Mouse (Mus musculus): ENCODE results near the gene Rab4b. TPM values are rescaled to one million over a fixed set of nuclear protein-coding genes. Genes with fewer than 3 reads are reported as not detected.

Gene Rab4b
- polyA plus RNA-seq, 1 experiment from 2014 or later: 80.0 TPM

DNA sequence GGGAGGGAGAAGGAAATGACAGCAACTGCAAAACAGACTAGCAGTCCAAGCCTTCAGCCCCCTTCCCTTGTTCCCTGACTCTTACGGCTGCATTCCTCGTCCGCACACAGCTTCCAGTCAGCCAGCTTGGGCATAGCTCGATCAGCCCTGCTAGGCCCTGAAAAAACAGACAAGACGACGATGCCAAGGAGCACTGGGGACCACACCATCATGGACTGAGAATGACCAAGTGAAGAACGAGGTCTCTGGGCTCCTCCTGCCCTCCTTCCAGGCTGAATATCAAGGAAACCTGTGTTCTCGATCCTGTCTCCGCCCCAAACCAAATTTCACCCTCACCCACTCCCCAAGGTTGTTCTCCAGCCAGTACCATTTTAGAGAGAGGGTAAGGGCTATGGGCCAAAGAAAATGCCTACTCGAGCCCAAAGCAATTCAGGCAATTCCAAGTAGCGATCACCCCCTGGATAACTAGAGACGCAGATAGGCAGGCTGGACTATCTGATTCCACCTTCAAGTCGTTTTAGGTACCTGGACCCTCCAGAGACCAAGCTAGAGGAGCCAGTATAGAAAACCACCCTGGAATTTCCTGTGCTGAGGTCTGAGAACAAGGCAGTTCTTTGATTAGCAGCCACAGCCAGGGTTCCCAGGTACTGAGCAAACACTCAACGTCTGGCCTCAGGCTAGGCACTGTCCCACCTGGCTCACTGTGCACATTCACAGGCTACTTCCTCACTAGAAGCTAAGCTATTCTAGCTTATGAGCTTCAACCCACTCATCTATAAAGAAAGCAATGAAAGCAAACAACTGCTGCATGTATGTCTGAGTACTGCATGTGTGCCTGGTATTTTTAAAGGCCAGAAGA lies 2.4 kb upstream of the Rab4b start, which contains the start of the genes Gm21983 and Mia:
Gene Gm21983, minus strand, starts transcription at position 250 of the 859 bp plus-strand sequence.
Gene Mia, minus strand, starts transcription at position 321 of the 859 bp plus-strand sequence.
- H3K9ac ChIP-seq: no peak within 1 kb of the TSS
- WGBS: 67% methylated on average over 14 of the region's 14 CpGs
- no peaks in the 10 kb centered on the region for H3K27me3 ChIP-seq
- H3K9me3 ChIP-seq (replicated peaks): no peaks in the 10 kb centered on the region
- peaks cover 31% of the 10 kb centered on the region for H3K36me3 ChIP-seq (ENCODE audit: poor library complexity, severe bottlenecking)
- H3K27ac ChIP-seq: no peak within 1 kb of the TSS
- H3K4me3 ChIP-seq: no peak within 1 kb of the TSS
- peaks cover 18% of the 10 kb centered on the region for H3K4me1 ChIP-seq
- no peak for ATAC-seq
- no peak within 1 kb of the TSS for H3K4me2 ChIP-seq

DNA sequence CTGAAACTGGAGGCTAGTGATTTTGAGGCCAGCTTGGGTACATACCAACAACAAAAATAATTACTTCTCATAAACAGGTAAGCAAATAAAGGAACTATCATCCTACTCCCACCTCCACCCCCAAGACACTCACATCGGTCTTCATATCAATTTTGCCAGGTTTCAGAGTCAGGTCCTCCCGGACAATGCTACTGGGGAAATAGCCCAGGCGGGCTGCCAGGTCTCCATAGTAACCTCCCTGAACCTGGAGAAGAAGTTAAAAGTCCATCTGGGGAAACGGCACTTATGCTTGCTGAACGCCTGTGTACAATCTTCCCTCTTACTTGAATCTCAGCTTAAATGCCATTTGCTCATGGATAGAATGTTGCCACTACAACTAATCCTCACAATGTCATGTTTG lies 1.3 kb upstream of the Rab4b start:
- Histone ChIP-seq H3K36me3 (ENCODE audit: poor library complexity, severe bottlenecking) (peaks cover 28% of the 10 kb centered on the region), H3K9ac (no peak overlapping the region), H3K27ac (no peak overlapping the region), H3K4me3 (no peak overlapping the region), H3K4me1 (peaks cover 18% of the 10 kb centered on the region), H3K27me3 (no peaks in the 10 kb centered on the region), H3K4me2 (no peak overlapping the region), H3K9me3 (replicated peaks) (no peaks in the 10 kb centered on the region)
- 51% methylated on average over 5 of the region's 5 CpGs for WGBS
- ATAC-seq: no peak

DNA sequence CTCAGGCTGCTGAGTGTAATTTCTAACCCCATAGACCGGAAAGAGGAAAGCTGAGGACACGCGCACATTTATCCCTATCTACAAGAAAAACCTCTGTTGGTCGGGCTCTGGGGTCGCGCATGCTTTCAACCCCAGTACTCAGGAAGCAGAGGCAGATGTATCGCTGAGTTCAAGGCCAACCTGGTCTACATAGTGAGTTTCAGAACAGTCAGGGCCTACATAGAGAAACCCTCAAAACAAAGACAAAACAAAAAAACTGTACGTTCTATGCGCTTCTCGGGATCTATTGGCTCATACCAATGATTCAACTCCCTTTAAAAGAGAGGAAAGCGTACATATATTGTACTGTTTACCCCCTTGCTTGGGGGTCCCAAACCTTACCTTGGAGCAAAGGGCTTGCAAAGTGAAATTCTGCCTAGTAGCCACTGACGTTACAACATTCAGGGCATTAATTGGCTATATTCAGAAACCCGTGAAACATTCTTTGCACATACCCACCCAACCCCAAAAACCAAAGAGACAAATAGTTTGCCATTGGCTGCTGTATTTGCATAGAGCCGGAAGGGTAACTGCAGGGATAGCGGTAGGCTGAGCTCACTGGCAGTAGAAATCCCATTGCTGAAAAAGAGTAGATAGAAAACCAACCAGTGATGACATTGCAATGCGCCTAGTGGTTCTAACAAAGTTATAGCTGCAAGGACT lies 672 bp upstream of the Rab4b start:
- Histone ChIP-seq H3K27me3 (no peaks in the 10 kb centered on the region), H3K9me3 (replicated peaks) (no peaks in the 10 kb centered on the region), H3K4me1 (peaks cover 18% of the 10 kb centered on the region), H3K36me3 (ENCODE audit: poor library complexity, severe bottlenecking) (peaks cover 28% of the 10 kb centered on the region), H3K27ac (peak overlapping the region; percentile 78), H3K9ac (peak overlapping the region; percentile 57), H3K4me3 (peak overlapping the region; percentile 61), H3K4me2 (peak overlapping the region; percentile 56)
- WGBS: 50% methylated on average over 16 of the region's 16 CpGs
- no peak; the same call in 1 of the 2 replicates for ATAC-seq

DNA sequence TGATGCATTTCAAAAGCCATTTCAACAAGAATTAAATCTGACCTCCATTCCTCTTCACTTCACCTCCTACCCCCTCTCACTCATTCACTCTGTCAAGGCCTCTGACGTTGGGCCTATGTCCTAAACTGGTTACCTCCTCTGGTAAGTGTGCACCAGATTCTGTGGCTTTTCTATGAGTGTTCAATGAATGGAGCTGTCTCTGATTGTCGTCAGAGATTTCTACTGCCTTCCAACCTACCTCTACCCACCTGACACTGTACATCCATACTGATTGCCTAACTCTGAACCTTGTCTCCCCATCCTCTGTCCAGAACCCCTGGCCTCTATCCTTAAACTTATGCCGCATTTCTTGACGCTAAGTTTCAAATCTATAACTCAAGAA lies 763 bp downstream of the Rab4b start:
- 21% methylated on average over 4 of the region's 4 CpGs for WGBS
- H3K27me3 ChIP-seq: no peaks in the 10 kb centered on the region
- H3K9me3 ChIP-seq (replicated peaks): no peaks in the 10 kb centered on the region
- H3K27ac ChIP-seq: peak overlapping the region; percentile 85
- H3K9ac ChIP-seq: peak overlapping the region; percentile 54
- peaks cover 18% of the 10 kb centered on the region for H3K4me1 ChIP-seq
- no peak; the same call in 1 of the 2 replicates for ATAC-seq
- peak overlapping the region; percentile 56 for H3K4me2 ChIP-seq
- peak overlapping the region; percentile 61 for H3K4me3 ChIP-seq
- H3K36me3 ChIP-seq (ENCODE audit: poor library complexity, severe bottlenecking): peaks cover 29% of the 10 kb centered on the region

DNA sequence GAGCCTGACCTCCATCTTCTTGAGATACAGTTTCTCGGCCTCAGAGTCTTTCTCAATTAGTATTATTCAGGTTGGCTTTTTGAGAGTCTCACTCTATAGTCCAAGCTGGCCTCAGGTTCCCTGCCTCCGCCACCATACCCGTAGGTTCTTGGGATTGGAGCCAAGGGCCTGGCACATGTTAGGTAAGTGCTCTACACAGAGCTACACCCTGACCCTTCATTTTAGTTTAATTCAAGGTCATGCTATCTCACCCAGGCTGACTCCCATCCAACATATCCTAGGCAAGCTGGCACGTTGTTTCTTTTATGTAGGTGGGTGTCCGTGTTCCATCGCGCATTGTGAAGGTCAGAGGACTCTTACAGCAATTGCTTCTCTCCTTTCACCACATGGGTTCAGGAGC lies 3.8 kb downstream of the Rab4b start:
- Histone ChIP-seq H3K4me3 (no peak overlapping the region), H3K27me3 (no peaks in the 10 kb centered on the region), H3K9ac (no peak overlapping the region), H3K9me3 (replicated peaks) (no peaks in the 10 kb centered on the region), H3K4me2 (no peak overlapping the region), H3K4me1 (peaks cover 14% of the 10 kb centered on the region), H3K27ac (no peak overlapping the region), H3K36me3 (ENCODE audit: poor library complexity, severe bottlenecking) (peaks cover 51% of the 10 kb centered on the region)
- 93% methylated on average over 7 of the region's 7 CpGs for WGBS
- no peak for ATAC-seq

DNA sequence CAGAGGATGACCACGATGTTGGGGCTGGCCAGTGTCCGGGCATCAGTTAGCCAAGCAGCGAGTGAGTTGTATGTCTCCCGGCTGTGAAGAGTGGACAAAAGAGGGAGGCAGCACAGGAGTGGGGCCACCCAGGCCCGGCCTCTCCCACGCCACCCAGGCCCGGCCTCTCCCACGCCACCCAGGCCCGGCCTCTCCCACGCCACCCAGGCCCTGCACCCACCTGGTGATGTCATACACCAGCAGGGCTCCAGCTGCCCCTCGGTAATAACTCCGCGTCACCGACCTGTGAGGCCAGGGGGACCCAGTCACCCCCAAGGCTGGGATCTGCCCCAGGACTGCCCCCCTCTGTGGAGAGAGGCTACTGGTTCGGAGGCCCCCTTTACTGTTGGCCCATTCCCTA lies 4.2 kb downstream of the Rab4b start:
- Histone ChIP-seq H3K27ac (no peak overlapping the region), H3K4me2 (no peak overlapping the region), H3K9me3 (replicated peaks) (no peaks in the 10 kb centered on the region), H3K4me3 (no peak overlapping the region), H3K36me3 (ENCODE audit: poor library complexity, severe bottlenecking) (peaks cover 51% of the 10 kb centered on the region), H3K4me1 (peaks cover 12% of the 10 kb centered on the region), H3K9ac (no peak overlapping the region), H3K27me3 (no peaks in the 10 kb centered on the region)
- WGBS: 93% methylated on average over 15 of the region's 15 CpGs
- ATAC-seq: no peak

DNA sequence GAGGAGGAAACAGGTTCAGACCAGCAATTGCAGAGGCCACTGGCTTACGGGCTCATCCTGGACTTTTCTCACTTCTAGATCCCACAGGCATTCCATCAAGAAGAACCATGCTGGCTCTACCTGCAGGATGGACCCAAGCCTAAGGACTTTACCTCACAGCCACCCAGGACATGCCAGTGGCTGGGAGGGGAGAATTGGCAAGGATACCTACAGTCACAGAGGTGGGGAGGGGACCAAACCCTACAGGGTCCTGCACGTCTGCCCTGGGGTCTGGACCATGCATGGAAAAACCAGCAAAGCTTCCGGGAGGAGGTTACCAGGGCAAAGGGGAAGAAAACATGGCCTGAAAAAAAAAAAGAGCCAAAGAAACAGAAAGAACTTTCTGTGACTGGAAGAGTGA lies 7.7 kb downstream of the Rab4b start:
- Histone ChIP-seq H3K27me3 (no peaks in the 10 kb centered on the region), H3K36me3 (ENCODE audit: poor library complexity, severe bottlenecking) (peaks cover 51% of the 10 kb centered on the region), H3K9ac (no peak overlapping the region; the same call in 1 of the 2 replicates), H3K4me2 (no peak overlapping the region), H3K4me1 (peaks cover 9% of the 10 kb centered on the region), H3K27ac (no peak overlapping the region), H3K4me3 (no peak overlapping the region), H3K9me3 (replicated peaks) (no peaks in the 10 kb centered on the region)
- no peak for ATAC-seq
- WGBS: 91% methylated on average over 3 of the region's 3 CpGs

DNA sequence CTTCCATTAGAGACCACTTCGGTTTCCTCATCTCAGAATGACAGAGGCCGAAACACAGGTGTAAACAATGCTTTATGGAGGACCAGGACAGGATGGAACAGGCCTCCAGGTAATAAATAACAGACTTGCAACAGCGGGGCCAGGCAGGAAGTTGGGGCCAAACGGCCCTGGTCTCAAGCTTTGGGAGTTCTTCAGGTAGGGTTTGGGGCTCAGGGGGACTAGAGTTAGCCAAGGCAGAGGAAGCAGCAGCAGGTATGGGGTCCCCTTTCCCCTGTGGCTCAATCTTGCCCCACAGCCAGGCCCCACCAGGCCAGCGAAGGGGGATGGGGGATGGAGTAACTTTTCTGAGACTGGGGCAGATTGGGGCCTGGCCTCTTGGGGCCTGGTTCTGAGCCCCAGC lies 10.3 kb downstream of the Rab4b start:
- Histone ChIP-seq H3K27ac (no peak overlapping the region), H3K4me3 (no peak overlapping the region), H3K9me3 (replicated peaks) (no peaks in the 10 kb centered on the region), H3K36me3 (ENCODE audit: poor library complexity, severe bottlenecking) (peaks cover 47% of the 10 kb centered on the region), H3K4me2 (no peak overlapping the region), H3K9ac (no peak overlapping the region), H3K4me1 (peaks cover 34% of the 10 kb centered on the region), H3K27me3 (no peaks in the 10 kb centered on the region)
- no peak for ATAC-seq
- 89% methylated on average over 5 of the region's 5 CpGs for WGBS

DNA sequence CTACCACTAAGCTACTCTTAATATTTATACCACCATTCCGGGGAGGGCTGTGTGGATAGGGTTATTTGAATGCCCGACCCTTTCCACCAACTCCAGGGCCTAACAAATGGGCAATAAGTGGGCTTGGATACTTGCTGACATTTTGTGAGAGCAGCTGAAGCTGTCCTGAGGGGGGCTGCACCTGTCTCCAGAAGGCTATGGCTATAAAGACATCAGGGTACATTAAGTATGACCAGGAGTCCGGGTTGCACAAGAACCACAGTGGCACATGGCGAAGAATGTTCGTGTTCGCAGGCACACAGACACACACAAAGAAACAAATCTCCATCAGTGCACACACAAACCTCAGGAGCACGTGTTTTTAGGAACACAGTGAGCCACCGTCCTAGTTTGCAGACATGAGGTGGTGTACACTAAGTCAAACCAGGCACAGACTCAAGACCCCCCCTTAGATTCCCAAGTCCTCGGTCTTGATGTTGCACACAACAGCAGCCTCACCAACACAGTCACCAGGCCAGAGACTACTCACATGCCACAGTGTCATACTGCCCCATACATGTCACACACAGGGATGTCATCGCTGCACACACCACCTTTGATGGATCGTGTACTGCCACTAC lies 11.1 kb downstream of the Rab4b start:
- Histone ChIP-seq H3K27me3 (no peaks in the 10 kb centered on the region), H3K9ac (peak overlapping the region; percentile 86), H3K36me3 (ENCODE audit: poor library complexity, severe bottlenecking) (peaks cover 47% of the 10 kb centered on the region), H3K9me3 (replicated peaks) (no peaks in the 10 kb centered on the region), H3K4me1 (peaks cover 42% of the 10 kb centered on the region), H3K27ac (peak overlapping the region; percentile 97), H3K4me3 (peak overlapping the region; percentile 78), H3K4me2 (peak overlapping the region; percentile 86)
- 73% methylated on average over 11 of the region's 11 CpGs for WGBS
- peak; percentile 1; the same call in 1 of the 2 replicates for ATAC-seq

DNA sequence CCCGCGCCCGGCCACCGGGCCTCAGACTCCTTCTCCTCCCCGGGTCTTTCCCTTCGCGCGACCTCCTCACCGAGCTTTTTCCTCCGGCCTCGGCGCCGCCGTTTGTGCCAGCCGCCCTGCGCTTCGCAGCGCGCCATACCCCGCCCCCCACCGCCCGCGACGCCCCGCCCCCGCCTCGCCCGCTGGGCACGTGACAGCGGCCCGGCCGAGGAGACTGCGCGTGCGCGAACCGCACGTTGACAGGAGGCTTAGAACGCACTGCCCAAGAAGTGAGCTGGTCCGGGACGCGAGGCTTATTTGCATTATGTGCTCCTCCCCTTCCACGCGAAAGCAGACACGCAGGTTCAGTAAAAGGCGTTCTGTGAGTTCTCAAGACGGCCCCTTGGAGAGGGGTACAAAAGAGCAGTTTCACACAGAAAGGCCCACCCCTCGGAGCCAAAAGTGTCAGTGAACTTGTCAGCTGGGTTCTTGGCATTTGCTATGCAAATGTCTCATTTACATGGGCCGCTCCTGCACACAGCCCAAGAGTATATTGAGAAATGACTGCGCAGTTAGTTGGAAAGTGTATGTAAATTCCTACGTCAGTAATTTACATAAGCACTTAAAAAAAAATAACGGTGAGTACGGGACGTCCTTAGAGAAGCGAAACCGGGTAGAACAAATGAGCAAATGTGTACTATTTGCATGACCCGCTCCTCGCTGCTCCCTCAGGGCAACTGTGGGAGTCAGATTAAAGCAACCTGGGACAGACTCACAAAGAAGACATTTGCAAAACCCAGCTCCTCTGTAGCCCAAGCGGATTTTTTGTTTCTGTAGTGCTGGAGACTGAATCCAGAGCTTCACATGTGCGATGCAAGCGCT lies 11.9 kb downstream of the Rab4b start, which contains the start of gene Egln2:
Gene Egln2, minus strand, starts transcription at position 189 of the 861 bp plus-strand sequence.
- H3K4me1 ChIP-seq: peaks cover 49% of the 10 kb centered on the region
- peak within 1 kb of the TSS; percentile 78 for H3K4me3 ChIP-seq
- peak within 1 kb of the TSS; percentile 97 for H3K27ac ChIP-seq
- WGBS: 1% methylated on average over 60 of the region's 61 CpGs
- no peaks in the 10 kb centered on the region for H3K9me3 ChIP-seq (replicated peaks)
- peak within 1 kb of the TSS; percentile 86 for H3K9ac ChIP-seq
- H3K4me2 ChIP-seq: peak within 1 kb of the TSS; percentile 86
- peaks cover 46% of the 10 kb centered on the region for H3K36me3 ChIP-seq (ENCODE audit: poor library complexity, severe bottlenecking)
- H3K27me3 ChIP-seq: no peaks in the 10 kb centered on the region
- ATAC-seq: peak; percentile 87

DNA sequence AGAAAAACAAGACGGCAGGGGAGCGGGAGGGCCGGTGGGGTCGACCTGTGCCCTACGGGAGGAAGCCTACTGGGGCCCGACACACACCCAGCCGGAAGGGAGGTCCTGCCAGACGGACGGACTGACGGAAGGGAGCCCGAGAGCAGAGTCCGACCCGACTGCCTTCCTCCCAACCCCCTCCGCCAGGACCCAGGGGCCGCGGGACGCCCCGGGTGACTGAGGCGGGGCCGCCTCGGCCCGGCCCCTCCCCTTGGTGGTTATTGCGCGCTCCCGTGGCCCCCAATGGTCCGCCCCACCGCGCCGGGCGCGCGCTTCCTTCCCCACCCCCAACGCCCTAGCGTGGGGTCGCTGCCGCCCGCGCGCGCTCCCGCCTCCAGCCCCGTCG lies 12.5 kb downstream of the Rab4b start:
- peaks cover 55% of the 10 kb centered on the region for H3K4me1 ChIP-seq
- WGBS: under 1% methylated on average over 43 of the region's 43 CpGs

More for the DNA sequence above, 12.5 kb downstream of the Rab4b start:
- Histone ChIP-seq H3K4me3 (peak overlapping the region; percentile 78), H3K9me3 (replicated peaks) (no peaks in the 10 kb centered on the region), H3K27ac (peak overlapping the region; percentile 97), H3K4me2 (peak overlapping the region; percentile 86), H3K9ac (peak overlapping the region; percentile 86), H3K36me3 (ENCODE audit: poor library complexity, severe bottlenecking) (peaks cover 47% of the 10 kb centered on the region), H3K27me3 (no peaks in the 10 kb centered on the region)
- ATAC-seq: peak; percentile 58

All from forebrain, embryonic 13.5 days (tissue).